Mouse (Mus musculus) thymus, adult 2 months (tissue): Measurements from ENCODE around the gene Pah. TPM values are rescaled to one million over a fixed set of nuclear protein-coding genes. Genes with fewer than 3 reads are reported as not detected.

Experiments used
- DNase-seq: peaks from one replicate; pipeline ENCODE4 v3.0.0; 2021
- H3K27ac ChIP-seq: fragments of 200-500 bp; 2 replicates; pipeline ENCODE4 v1.5.1; 2012; ENCODE audit warnings: low read length, control low read depth; ENCODE audit not compliant: control insufficient read depth, insufficient read depth
- H3K27me3 ChIP-seq: fragments of 200-500 bp; 2 replicates; pipeline ENCODE4 v1.6.1; 2012; ENCODE audit warnings: mild to moderate bottlenecking, low read length, moderate library complexity, mixed read lengths; ENCODE audit not compliant: control insufficient read depth, insufficient read depth
- H3K36me3 ChIP-seq: fragments of 200-500 bp; 2 replicates; pipeline ENCODE4 v1.6.1; 2012; ENCODE audit warnings: mild to moderate bottlenecking, low read length, moderate library complexity; ENCODE audit not compliant: control insufficient read depth, insufficient read depth
- H3K4me1 ChIP-seq: fragments of 200-500 bp; replicated peaks from 2 replicates; pipeline ENCODE4 v1.6.1; 2012; ENCODE audit warnings: low read length; ENCODE audit not compliant: control insufficient read depth, insufficient read depth
- H3K4me3 ChIP-seq: fragments of 200-500 bp; 2 replicates; pipeline ENCODE4 v1.5.1; 2012; ENCODE audit warnings: mild to moderate bottlenecking, low read length, control low read depth, moderate library complexity; ENCODE audit not compliant: control insufficient read depth, insufficient read depth
- CTCF ChIP-seq: fragments of 200-500 bp; IDR thresholded peaks from 2 replicates; pipeline ENCODE4 v1.5.1; 2012; ENCODE audit warnings: mild to moderate bottlenecking, control low read depth, low read length, moderate library complexity, borderline replicate concordance; ENCODE audit not compliant: control insufficient read depth, poor library complexity, insufficient read depth; ENCODE audit errors: extremely low read depth
- POLR2A ChIP-seq: fragments of 200-500 bp; IDR thresholded peaks from 2 replicates; pipeline ENCODE4 v1.6.1; 2012; ENCODE audit warnings: mild to moderate bottlenecking, low read length, control low read depth, moderate library complexity; ENCODE audit not compliant: control insufficient read depth, poor library complexity, insufficient read depth; ENCODE audit errors: extremely low read depth
- WGBS: fragments of 180-500 bp; shearing (Covaris S2); methylation state at CpG from one replicate; pipeline ENCODE4 v1.1.7; 2018; 5-methylcytosine and 5-hydroxymethylcytosine counted together
- polyA plus RNA-seq: library from polyadenylated mRNA; depleted of rRNA; stranded (reverse); fragments of >200 nt; gene quantifications from 2 replicates; pipeline ENCODE4 v1.2.3, GENCODE M21; 2012

Pah gene
- polyA plus RNA-seq, 1 experiment = 0.36 TPM

DNA sequence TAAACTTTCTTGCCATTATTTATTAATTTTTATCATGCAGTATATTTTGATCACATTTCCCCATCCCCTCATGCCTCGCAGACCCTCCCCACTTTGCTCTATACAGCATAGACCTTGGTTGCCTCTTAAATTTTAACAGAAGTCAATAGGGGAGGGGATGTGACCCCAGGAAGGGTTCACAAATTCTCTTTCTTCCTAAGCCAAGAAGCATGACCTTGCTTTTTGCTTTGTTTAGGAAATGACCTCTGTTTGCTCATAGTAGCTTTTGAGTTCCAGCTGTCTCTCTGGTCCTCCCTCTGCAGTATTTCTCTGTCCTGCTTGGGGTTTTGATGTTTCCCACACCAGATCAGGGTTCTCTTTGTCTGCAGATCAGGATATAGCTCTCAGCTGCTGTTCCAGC is 12.6 kb downstream of the Pah start:
- no peaks in the 10 kb centered on the region for H3K36me3 ChIP-seq
- 81% methylated on average over 1 of the region's 1 CpGs for WGBS
- no peak for DNase-seq
- H3K27ac ChIP-seq = no peak overlapping the region
- H3K4me3 ChIP-seq = no peak overlapping the region
- no peak for TF ChIP-seq POLR2A
- no peaks in the 10 kb centered on the region for H3K27me3 ChIP-seq
- no peaks in the 10 kb centered on the region for H3K4me1 ChIP-seq

DNA sequence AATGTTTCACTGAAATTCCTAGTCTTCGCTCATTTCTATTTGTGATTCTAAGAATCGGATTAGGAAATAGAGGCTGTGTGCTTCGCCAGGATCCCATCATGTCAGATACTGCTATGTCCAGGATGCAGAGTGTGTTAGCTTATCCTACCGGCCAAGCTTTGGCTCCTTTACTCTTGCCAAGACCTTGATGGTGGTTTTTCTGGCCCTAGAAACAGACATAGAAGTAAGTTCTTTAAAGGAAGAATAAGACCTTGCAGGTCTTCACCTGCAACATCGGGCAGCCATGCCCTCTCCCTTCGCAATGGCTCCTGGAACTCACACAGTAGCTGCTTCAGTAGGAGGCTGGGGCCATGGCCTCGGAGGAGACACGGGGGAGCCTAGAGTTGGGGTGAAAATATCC is 24.2 kb downstream of the Pah start:
- H3K36me3 ChIP-seq = no peaks in the 10 kb centered on the region
- H3K4me3 ChIP-seq = no peak overlapping the region
- no peaks in the 10 kb centered on the region for H3K27me3 ChIP-seq
- 89% methylated on average over 8 of the region's 8 CpGs for WGBS
- no peak for TF ChIP-seq CTCF
- TF ChIP-seq POLR2A = no peak
- no peak for DNase-seq
- H3K27ac ChIP-seq = no peak overlapping the region
- no peaks in the 10 kb centered on the region for H3K4me1 ChIP-seq

GRCm38 (mm10) chr10:87546299-87547234 is 25.0 kb downstream of the Pah start:
- no peaks in the 10 kb centered on the region for H3K36me3 ChIP-seq
- WGBS = 82% methylated on average over 19 of the region's 19 CpGs
- H3K27ac ChIP-seq = no peak overlapping the region
- no peak overlapping the region for H3K4me3 ChIP-seq
- H3K4me1 ChIP-seq = no peaks in the 10 kb centered on the region
- TF ChIP-seq POLR2A (no peak), CTCF (no peak)
- DNase-seq = no peak
- no peaks in the 10 kb centered on the region for H3K27me3 ChIP-seq

GRCm38 (mm10) chr10:87552726-87553125 is 31.1 kb downstream of the Pah start:
- H3K27ac ChIP-seq = no peak overlapping the region
- no peaks in the 10 kb centered on the region for H3K27me3 ChIP-seq
- peak; percentile 16 for DNase-seq
- 39% methylated on average over 8 of the region's 8 CpGs for WGBS
- no peaks in the 10 kb centered on the region for H3K36me3 ChIP-seq
- TF ChIP-seq CTCF = no peak
- TF ChIP-seq POLR2A = no peak
- H3K4me1 ChIP-seq = no peaks in the 10 kb centered on the region
- H3K4me3 ChIP-seq = no peak overlapping the region

GRCm38 (mm10) chr10:87556441-87556840 is 34.8 kb downstream of the Pah start:
- no peaks in the 10 kb centered on the region for H3K36me3 ChIP-seq
- no peaks in the 10 kb centered on the region for H3K4me1 ChIP-seq
- no peaks in the 10 kb centered on the region for H3K27me3 ChIP-seq
- DNase-seq = no peak
- TF ChIP-seq POLR2A (no peak), CTCF (no peak)
- WGBS = 78% methylated on average over 2 of the region's 2 CpGs
- no peak overlapping the region for H3K27ac ChIP-seq
- no peak overlapping the region for H3K4me3 ChIP-seq

DNA sequence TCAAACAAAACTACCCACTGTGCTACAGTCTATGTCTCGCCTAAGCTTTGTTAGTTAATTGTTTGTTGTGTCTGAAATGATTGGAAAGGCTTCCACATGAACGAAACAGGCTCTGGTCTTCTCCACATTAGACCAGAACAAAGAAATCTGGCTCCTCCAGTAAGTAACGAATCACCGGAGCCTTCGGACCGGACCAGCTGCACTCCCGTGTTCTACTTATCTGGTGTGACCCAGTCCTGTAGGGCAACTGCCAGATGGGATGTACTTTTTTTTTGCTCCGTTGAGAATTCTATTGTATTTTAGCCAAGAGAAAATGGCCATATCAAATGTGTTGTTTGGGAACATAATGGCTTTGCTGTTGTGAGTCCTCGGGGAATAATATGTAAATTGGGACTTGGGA is 42.2 kb downstream of the Pah start:
- H3K4me3 ChIP-seq = no peak overlapping the region
- no peak for DNase-seq
- H3K27ac ChIP-seq = no peak overlapping the region
- WGBS = 89% methylated on average over 9 of the region's 9 CpGs
- TF ChIP-seq POLR2A (no peak), CTCF (no peak)
- no peaks in the 10 kb centered on the region for H3K27me3 ChIP-seq
- H3K4me1 ChIP-seq = no peaks in the 10 kb centered on the region
- no peaks in the 10 kb centered on the region for H3K36me3 ChIP-seq
